Mouse (Mus musculus): ENCODE results near the gene Gm20388.

The Gm20388 gene

GRCm38 (mm10) chr8:122030965-122031364 lies 2120.3 kb downstream of the Gm20388 start:
- no peak for DNase-seq (ENCODE audit: low spot score in 2 of 2)

- DNase-seq (ENCODE audit: low spot score in 2 of 2), result no peak
Observed at GRCm38 (mm10) chr8:122032741-122033140, 2122.1 kb downstream of the Gm20388 start.

- no peak for DNase-seq (ENCODE audit: low spot score in 2 of 2)
Observed at GRCm38 (mm10) chr8:122035543-122035942, 2124.9 kb downstream of the Gm20388 start.

- no peak for DNase-seq (ENCODE audit: low spot score in 2 of 2)
Observed at GRCm38 (mm10) chr8:122036325-122036724, 2125.7 kb downstream of the Gm20388 start.

- DNase-seq (ENCODE audit: low spot score in 2 of 2), result no peak
Observed at GRCm38 (mm10) chr8:122037279-122037678, 2126.6 kb downstream of the Gm20388 start.

GRCm38 (mm10) chr8:122038076-122038475 lies 2127.4 kb downstream of the Gm20388 start:
- DNase-seq (ENCODE audit: low spot score in 2 of 2), result no peak

GRCm38 (mm10) chr8:122039452-122039851 lies 2128.8 kb downstream of the Gm20388 start:
- no peak for DNase-seq (ENCODE audit: low spot score in 2 of 2)

- DNase-seq (ENCODE audit: low spot score in 2 of 2), result no peak
Observed at GRCm38 (mm10) chr8:122047206-122047870, 2136.7 kb downstream of the Gm20388 start.

GRCm38 (mm10) chr8:122049266-122049665 lies 2138.6 kb downstream of the Gm20388 start:
- DNase-seq (ENCODE audit: low spot score in 2 of 2), result no peak

GRCm38 (mm10) chr8:122049923-122050322 lies 2139.3 kb downstream of the Gm20388 start:
- DNase-seq (ENCODE audit: low spot score in 2 of 2), result no peak

GRCm38 (mm10) chr8:122050620-122051019 lies 2140.0 kb downstream of the Gm20388 start:
- no peak for DNase-seq (ENCODE audit: low spot score in 2 of 2)

- DNase-seq (ENCODE audit: low spot score in 2 of 2), result no peak
Observed at GRCm38 (mm10) chr8:122055321-122055720, 2144.7 kb downstream of the Gm20388 start.

GRCm38 (mm10) chr8:122056113-122056512 lies 2145.5 kb downstream of the Gm20388 start:
- no peak for DNase-seq (ENCODE audit: low spot score in 2 of 2)

- DNase-seq (ENCODE audit: low spot score in 2 of 2), result no peak
Observed at GRCm38 (mm10) chr8:122056882-122057281, 2146.2 kb downstream of the Gm20388 start.

GRCm38 (mm10) chr8:122058510-122058909 lies 2147.9 kb downstream of the Gm20388 start:
- no peak for DNase-seq (ENCODE audit: low spot score in 2 of 2)

- DNase-seq (ENCODE audit: low spot score in 2 of 2), result no peak
Observed at GRCm38 (mm10) chr8:122058951-122059350, 2148.3 kb downstream of the Gm20388 start.

GRCm38 (mm10) chr8:122062508-122063223 lies 2152.0 kb downstream of the Gm20388 start:
- DNase-seq (ENCODE audit: low spot score in 2 of 2), result no peak

- DNase-seq (ENCODE audit: low spot score in 2 of 2), result no peak
Observed at GRCm38 (mm10) chr8:122064353-122064752, 2153.7 kb downstream of the Gm20388 start.

GRCm38 (mm10) chr8:122067783-122068505 lies 2157.3 kb downstream of the Gm20388 start:
- DNase-seq (ENCODE audit: low spot score in 2 of 2), result no peak

GRCm38 (mm10) chr8:122068609-122069008 lies 2158.0 kb downstream of the Gm20388 start:
- no peak for DNase-seq (ENCODE audit: low spot score in 2 of 2)

GRCm38 (mm10) chr8:122069281-122069680 lies 2158.6 kb downstream of the Gm20388 start:
- no peak for DNase-seq (ENCODE audit: low spot score in 2 of 2)

- DNase-seq (ENCODE audit: low spot score in 2 of 2), result no peak
Observed at GRCm38 (mm10) chr8:122071193-122071592, 2160.6 kb downstream of the Gm20388 start.

- DNase-seq (ENCODE audit: low spot score in 2 of 2), result no peak
Observed at GRCm38 (mm10) chr8:122073964-122074363, 2163.3 kb downstream of the Gm20388 start.
